Mouse (Mus musculus) intestine, embryonic 14.5 days (tissue): ENCODE results near the gene Map3k14. TPM values are rescaled to one million over a fixed set of nuclear protein-coding genes. Genes with fewer than 3 reads are reported as not detected.
A peak's percentile ranks its signal among the peaks of the same experiment; 100 is the strongest.

Source experiments
- ATAC-seq: fragments of 200-750 bp; cut with Nextera tagmentation; replicated peaks from 2 replicates; pipeline ENCODE4 v1.8.0; 2017; ENCODE audit warnings: low read depth, moderate number of reproducible peaks, moderate TSS enrichment, moderate library complexity; ENCODE audit not compliant: low FRiP score, low TSS enrichment
- DNase-seq: peaks from one replicate; pipeline ENCODE4 v3.0.0-alpha.2; 2018; ENCODE audit warnings: low spot score
- H3K27ac ChIP-seq: fragments of 300-500 bp; sonication (generic); 2 replicates; pipeline ENCODE4 v1.5.1; 2014; ENCODE audit warnings: low read depth, mild to moderate bottlenecking, control low read depth
- H3K27me3 ChIP-seq: fragments of 300-500 bp; sonication (generic); replicated peaks from 2 replicates; pipeline ENCODE4 v1.6.1; 2014; ENCODE audit warnings: low read length, control low read depth; ENCODE audit not compliant: control insufficient read depth, insufficient read depth
- H3K36me3 ChIP-seq: fragments of 300-500 bp; sonication (generic); 2 replicates; pipeline ENCODE4 v1.6.1; 2014; ENCODE audit warnings: low read length, control low read depth; ENCODE audit not compliant: control insufficient read depth, insufficient read depth
- H3K4me1 ChIP-seq: fragments of 300-500 bp; sonication (generic); replicated peaks from 2 replicates; pipeline ENCODE4 v1.6.1; 2014; ENCODE audit warnings: low read length, control low read depth, mixed read lengths; ENCODE audit not compliant: control insufficient read depth, insufficient read depth
- H3K4me2 ChIP-seq: fragments of 300-500 bp; sonication (generic); 2 replicates; pipeline ENCODE4 v1.6.1; 2014; ENCODE audit warnings: low read length
- H3K4me3 ChIP-seq: fragments of 300-500 bp; sonication (generic); 2 replicates; pipeline ENCODE4 v1.5.1; 2014; ENCODE audit warnings: low read depth, low read length, control low read depth, mixed read lengths
- H3K9ac ChIP-seq: fragments of 300-500 bp; sonication (generic); 2 replicates; pipeline ENCODE4 v1.6.1; 2014; ENCODE audit warnings: mild to moderate bottlenecking, low read length
- H3K9me3 ChIP-seq: fragments of 300-500 bp; sonication (generic); 2 replicates; pipeline ENCODE4 v1.6.1; 2016; ENCODE audit warnings: low read length, control low read depth; ENCODE audit not compliant: control insufficient read depth
- WGBS: fragments of 180-500 bp; shearing (Covaris S2); extraction: QIAGEN DNeasy Blood & Tissue Kit; methylation state at CpG from one replicate; pipeline ENCODE4 v1.1.7; 2014; 5-methylcytosine and 5-hydroxymethylcytosine counted together
- polyA plus RNA-seq: library from polyadenylated mRNA; unstranded; fragments of >200 nt; fragmentation: Nextera tagmentation; extraction: Ambion mirVana; gene quantifications from 2 replicates; pipeline ENCODE4 v1.2.1, GENCODE M21; 2014

Map3k14 gene
- polyA plus RNA-seq, 1 experiment from 2014 or later = 3.7 TPM

- ATAC-seq (peak; percentile 58; the same call in 1 of the 2 replicates), DNase-seq (peak; percentile 68)
- no peaks in the 10 kb centered on the region for H3K36me3 ChIP-seq
- peaks cover 41% of the 10 kb centered on the region for H3K27me3 ChIP-seq
- H3K4me2 ChIP-seq = peak within 1 kb of the TSS; percentile 95
- 2% methylated on average over 61 of the region's 84 CpGs for WGBS
- no peak within 1 kb of the TSS for H3K27ac ChIP-seq
- H3K9me3 ChIP-seq = no peaks in the 10 kb centered on the region
- peak within 1 kb of the TSS; percentile 42 for H3K9ac ChIP-seq
- peak within 1 kb of the TSS; percentile 49 for H3K4me3 ChIP-seq
- H3K4me1 ChIP-seq = no peaks in the 10 kb centered on the region; the same call in 1 of the 2 replicates
These were observed 96.6 kb downstream of the Map3k14 start, which contains the start of gene Fmnl1 for GRCm38 (mm10) chr11:103170494-103171285. TSS of gene Fmnl1 (plus strand) at chr11:103171107.

- DNase-seq = no peak
- H3K9ac ChIP-seq = no peak overlapping the region
These were observed 97.2 kb downstream of the Map3k14 start for GRCm38 (mm10) chr11:103170111-103170493.

More at GRCm38 (mm10) chr11:103170111-103170493, 97.2 kb downstream of the Map3k14 start:
- no peaks in the 10 kb centered on the region; the same call in 1 of the 2 replicates for H3K4me1 ChIP-seq
- no peak overlapping the region for H3K27ac ChIP-seq
- no peak for ATAC-seq
- 59% methylated on average over 3 of the region's 3 CpGs for WGBS
- no peaks in the 10 kb centered on the region for H3K36me3 ChIP-seq
- no peaks in the 10 kb centered on the region for H3K9me3 ChIP-seq
- peak overlapping the region; percentile 95 for H3K4me2 ChIP-seq
- peaks cover 41% of the 10 kb centered on the region for H3K27me3 ChIP-seq
- peak overlapping the region; percentile 49 for H3K4me3 ChIP-seq

Other genes starting within 250 kb of the Map3k14 start
- 69.3 and 69.7 TPM in 2 replicates for gene Nmt1, start 239.3 kb downstream of the Map3k14 start, polyA plus RNA-seq
- 164 and 183 TPM in 2 replicates for gene Dcakd, start 239.1 kb downstream of the Map3k14 start, polyA plus RNA-seq
- gene Plcd3, start 165.8 kb downstream of the Map3k14 start, polyA plus RNA-seq = 1.9 and 2.1 TPM in 2 replicates
- gene Acbd4, start 165.8 kb downstream of the Map3k14 start, polyA plus RNA-seq = 13.0 and 14.5 TPM in 2 replicates
- 6.8 and 6.9 TPM in 2 replicates for gene Hexim1, start 151.2 kb downstream of the Map3k14 start, polyA plus RNA-seq
- gene Hexim2, start 135.0 kb downstream of the Map3k14 start, polyA plus RNA-seq = 6.9 and 9.7 TPM in 2 replicates
- gene Fmnl1, start 96.4 kb downstream of the Map3k14 start, polyA plus RNA-seq = 3.1 and 3.6 TPM in 2 replicates
- gene 1700023F06Rik, start 58.9 kb downstream of the Map3k14 start, polyA plus RNA-seq = 1.3 and 1.4 TPM in 2 replicates
- gene Spata32, start 49.0 kb downstream of the Map3k14 start, polyA plus RNA-seq = not detected in 2 replicates
- gene Arhgap27, start 96.2 kb upstream of the Map3k14 start, polyA plus RNA-seq = 23.8 and 24.8 TPM in 2 replicates
- 7.2 and 8.5 TPM in 2 replicates for gene Plekhm1, start 145.2 kb upstream of the Map3k14 start, polyA plus RNA-seq
- not detected in 2 replicates for gene Lrrc37a, start 237.1 kb upstream of the Map3k14 start, polyA plus RNA-seq